Mouse (Mus musculus) left cerebral cortex, postnatal 10 days (tissue): ENCODE measurements around the gene Kcnv2. TPM values are rescaled to one million over a fixed set of nuclear protein-coding genes. Genes with fewer than 3 reads are reported as not detected.

Experiments used
- DNase-seq, 2 experiments: peaks; one replicate each; pipeline ENCODE4 v3.0.0; 2021 to 2022; ENCODE audit warnings: low spot score in 2 of 2, mixed read lengths in 1 of 2; ENCODE audit errors: extremely low spot score in 1 of 2
- intact Hi-C: fragments of 180-260 bp; cut with DNase I; formaldehyde crosslinking; loops from one replicate; pipeline ENCODE4 v1.15.1; 2025
- total RNA-seq, 2 experiments: library from RNA; stranded (reverse); gene quantifications; 2 replicates each; pipeline ENCODE4 v1.2.3; 2021

The Kcnv2 gene
- total RNA-seq, 2 experiments from 2014 or later = not detected

DNA sequence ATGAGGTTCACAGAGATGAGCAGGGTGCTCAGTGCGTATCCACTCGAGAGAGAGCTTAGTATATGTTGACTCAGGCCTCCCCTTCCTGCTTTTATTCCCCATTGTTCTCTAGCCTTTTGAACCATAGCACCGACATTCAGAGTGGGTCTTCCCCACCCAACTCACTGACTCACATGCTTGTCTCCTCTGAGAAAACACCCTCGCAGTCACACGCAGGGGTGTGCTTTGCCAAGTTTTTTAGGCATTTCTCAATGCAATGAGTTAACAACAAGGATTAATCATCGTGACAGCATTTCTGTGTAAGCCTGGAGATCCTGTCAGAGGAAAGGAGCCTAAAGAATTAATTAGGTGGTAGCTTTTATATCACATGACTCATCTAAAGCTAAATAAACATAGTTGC lies 29.3 kb downstream of the Kcnv2 start:
- no peak for DNase-seq
- intact Hi-C loops = no loop called here

DNA sequence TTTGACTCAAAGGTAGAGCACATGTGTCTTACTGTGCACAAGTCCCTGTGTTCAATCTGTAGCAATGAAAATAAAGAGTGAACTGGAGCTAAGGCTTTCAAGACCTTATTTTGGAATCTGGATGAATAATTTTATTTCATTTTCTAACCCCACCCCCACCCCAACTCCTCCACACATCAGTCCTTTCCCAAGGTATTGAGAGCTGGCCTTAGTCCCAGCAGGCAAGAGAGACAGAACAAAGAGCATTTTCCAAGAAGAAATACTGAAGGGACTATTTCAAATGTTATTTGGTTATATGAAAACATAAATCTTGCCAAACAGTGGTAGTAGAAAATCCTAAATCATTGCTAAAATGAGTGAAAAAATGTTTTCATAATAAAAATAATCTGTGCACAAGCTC lies 38.0 kb downstream of the Kcnv2 start:
- intact Hi-C loops = no loop called here
- DNase-seq = no peak

DNA sequence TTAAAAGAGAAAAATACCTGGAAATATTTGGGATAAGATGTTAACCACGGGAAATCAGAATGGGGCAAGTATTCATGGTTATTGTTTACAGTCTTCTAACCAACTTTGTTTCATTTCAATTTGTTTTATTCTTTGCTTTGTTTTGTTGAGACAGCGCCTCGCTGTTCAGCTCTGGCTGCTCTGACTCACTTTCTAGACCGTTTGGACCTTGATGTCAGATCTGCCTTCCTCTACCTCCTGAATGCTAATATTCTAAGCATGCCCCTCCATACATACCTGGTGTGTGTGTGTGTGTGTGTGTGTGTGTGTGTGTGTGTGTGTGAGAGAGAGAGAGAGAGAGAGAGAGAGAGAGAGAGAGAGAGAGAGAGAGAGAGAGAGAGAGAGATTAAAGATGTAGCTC lies 41.5 kb downstream of the Kcnv2 start:
- DNase-seq = no peak
- intact Hi-C loops = no loop called here

DNA sequence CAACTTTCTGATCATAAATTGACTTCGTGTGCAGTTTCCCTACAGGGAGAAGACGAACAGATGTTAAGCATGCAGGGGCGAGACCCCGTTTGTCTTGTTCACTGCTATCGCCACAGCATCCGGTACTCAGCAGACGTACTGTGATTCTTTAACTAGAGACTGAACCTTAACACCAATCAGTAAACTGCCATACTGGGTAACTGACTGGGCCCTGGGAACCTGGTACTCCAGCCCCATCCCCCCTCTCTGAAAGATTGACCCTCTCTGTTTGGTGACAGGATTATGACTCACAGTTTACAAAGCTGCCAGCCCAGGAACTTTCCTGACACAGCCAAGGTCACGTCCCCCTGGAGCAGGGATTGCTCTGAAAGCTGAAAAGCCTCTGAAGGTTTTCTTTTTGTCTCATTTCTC lies 42.1 kb downstream of the Kcnv2 start:
- DNase-seq = no peak
- intact Hi-C loops = no loop called here

DNA sequence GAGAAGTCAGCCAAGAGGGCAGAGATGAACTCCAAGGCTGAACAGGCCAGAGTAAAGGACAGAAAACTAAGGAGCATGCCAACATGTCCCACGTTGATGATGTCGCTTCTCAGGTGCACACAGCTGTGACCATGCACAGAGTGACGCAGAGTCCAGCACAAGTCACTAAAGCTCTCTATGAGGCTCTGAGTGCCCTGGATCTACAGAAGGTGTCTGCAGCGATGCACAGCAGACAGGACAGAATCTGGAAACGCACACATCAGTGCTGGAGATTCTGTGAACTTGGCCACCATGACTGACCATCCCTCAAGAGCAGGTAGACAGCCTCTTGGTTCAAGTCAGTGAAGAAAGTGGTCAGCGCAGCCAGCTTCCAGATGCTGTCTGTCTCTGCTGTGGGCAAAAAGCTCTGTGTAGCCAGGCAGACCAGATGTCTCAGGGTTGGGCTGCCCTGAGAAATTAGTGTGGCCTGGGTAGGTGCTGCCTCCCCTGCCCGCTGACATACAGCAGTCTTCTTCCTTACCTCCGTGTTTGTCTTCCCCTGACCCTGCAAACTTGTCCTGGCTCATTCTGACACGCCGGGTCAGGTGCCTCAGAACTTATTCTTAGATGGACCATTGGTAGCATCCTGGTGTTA lies 43.8 kb downstream of the Kcnv2 start:
- intact Hi-C loops = no loop called here
- no peak for DNase-seq

DNA sequence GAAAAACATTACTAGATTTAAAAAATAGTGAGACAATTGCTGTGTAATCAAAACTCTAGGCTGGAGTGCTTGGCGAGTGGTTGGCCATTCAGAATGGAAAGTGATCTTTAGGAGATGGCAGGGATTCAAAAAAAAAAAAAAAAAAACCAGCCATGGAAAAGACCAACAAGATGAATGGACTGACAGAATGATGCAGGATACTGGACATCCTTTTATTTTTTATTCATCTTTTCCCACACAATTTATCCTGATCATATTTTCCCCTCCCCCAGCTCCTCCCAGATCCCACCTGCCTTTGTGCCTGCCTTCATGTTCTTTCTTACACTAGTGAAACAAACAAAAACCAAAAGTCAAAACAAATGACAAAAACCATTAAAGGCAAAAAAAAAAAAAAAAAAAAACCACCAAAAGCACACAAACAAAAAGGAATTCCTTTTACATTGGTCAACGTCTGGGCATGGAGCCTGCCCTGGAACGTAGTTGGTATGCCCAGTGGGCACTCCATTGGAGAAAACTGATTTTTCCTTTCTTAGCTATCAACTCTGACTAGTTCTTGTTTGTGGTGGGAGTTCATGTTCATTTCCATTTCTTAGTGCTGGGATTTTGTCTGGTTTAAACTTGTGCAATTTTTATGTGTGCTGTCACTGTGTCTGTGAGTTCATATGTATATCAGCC lies 47.2 kb downstream of the Kcnv2 start:
- DNase-seq = no peak
- intact Hi-C loops = no loop called here

DNA sequence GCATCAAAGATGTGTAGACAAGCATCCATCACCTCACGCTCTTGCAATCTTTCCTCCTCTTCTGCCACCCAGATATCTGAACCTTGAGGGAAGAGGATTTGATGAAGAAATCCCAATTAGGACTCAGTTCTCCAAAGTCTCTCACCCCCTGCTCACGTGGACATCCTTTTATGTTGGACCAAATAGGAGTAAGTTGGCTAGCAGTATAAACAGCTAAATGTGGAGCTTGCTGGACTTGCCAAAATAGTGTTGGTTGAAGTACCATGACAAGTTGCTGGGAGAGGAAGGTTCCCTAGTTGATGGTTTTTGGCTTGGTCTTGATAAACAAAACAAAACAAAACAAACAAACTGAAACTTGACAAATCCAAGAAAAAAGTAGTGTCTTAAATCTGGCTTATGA lies 47.8 kb downstream of the Kcnv2 start:
- intact Hi-C loops = no loop called here
- no peak for DNase-seq

DNA sequence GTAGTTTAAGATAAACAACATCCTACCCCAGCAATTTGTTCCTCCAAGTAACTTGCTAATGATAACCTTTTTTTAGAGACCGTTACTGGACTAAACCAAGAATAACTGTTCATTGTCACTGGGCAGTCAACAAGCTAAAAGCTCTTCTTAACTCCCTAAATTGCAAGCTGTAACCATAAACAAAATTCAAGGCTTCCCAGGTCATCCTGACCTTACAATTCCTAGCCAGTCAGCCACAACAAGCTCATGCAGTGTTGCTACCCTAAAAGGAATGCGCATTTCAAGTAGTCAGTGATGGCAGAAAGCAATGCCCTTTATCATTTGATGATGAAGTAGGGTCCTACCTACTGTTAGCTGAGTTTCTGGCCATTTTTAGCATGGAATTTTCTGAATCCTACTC lies 48.4 kb downstream of the Kcnv2 start:
- DNase-seq = no peak
- intact Hi-C loops = no loop called here

DNA sequence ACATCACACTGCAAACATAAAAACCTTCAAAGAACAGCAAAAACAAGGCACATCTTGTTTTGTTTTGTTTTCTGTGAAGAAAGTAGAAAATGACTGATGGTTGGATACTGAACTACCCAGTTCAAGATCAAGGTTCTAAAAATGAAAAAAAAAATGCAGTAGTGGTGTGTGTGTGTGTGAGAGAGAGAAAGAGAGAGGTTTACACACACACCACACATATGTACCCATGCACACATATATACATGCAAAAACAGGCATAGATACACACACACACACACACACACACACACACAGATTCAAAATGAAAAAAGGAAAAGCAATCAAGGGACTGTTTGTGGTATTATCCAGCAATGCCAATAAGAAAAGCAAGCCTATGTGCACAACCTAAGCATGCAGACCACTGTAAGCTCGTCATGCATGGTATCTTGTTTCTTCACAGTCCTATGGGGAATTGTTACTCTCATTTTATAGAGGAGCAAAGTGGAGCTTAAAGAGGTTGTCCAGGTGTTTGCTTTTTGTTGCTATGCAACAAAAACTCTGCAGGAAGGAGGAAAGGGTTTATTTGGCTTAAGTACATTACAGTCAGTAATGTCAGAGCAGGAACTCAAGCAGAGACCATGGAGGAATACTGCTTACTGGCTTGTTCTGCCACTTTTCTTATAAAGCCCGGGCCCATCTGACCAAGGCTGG lies 57.5 kb downstream of the Kcnv2 start:
- DNase-seq = no peak
- intact Hi-C loops = no loop called here

DNA sequence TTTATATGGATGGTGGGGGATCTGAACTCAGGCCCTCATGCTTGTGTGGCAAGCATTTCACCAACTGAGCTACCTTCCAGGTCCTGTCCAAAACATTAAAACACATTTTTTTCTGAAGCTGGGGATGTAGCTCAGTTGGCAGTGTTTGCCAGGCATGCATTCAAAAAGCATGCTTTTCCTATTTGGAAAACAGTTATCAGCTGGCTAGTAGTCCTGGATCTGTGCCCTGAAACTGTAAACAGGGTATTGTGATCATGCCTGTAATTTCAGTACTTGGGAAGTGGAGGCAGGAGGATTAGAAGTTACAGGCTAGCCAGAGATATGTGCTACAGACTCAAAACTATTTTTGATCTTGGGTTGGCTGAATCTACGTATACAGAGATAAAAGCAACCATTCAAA lies 59.7 kb downstream of the Kcnv2 start:
- intact Hi-C loops = no loop called here
- peak in 1 of 2 experiments; percentile 8 for DNase-seq

DNA sequence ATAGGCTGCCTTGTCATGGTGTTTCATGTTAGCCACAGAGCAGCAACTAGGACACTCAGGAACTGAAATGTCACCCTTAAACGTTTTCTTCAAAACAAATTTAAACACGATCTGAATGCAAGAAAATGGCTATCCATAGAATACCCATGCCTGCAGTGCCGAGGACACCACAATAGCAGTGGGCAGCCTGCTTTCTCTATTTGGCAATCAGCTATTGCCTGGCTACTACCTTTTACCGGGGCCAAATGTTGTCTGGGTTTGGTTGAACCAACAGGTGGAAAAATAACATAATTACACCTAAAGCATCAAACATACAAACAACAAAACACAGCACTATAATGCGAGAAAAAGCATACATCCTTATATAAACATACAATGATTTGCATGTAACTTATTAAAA lies 60.9 kb downstream of the Kcnv2 start:
- intact Hi-C loops = no loop called here
- DNase-seq = no peak

DNA sequence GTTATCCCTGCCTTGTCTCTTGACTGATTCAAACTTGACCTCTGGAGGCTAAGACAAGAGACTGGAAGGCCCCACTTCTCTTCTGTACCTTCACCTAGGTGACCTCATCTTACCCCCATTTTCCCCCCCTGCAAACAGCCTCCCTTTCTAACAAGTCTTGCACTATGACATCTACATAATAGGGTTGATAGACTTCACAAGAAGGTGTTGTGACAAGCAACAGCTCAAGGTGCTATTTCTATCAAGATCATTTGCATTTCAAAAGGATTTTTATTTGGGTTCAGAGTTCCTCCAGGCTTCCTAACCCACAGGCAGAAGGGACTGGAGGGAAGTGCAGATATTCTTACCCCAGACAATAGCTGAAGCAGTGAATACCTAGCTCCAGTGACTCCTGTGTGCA lies 62.9 kb downstream of the Kcnv2 start:
- intact Hi-C loops = no loop called here
- DNase-seq = no peak

Other genes starting within 250 kb of the Kcnv2 start
- gene Vldlr, start 106.1 kb upstream of the Kcnv2 start, total RNA-seq = 10 to 100 TPM; 76.6 to 80.9 TPM
- 10 to 100 TPM; 90.9 to 96.2 TPM for gene Pum3, start 107.2 kb downstream of the Kcnv2 start, total RNA-seq